Mouse (Mus musculus) lung, adult 2 months (tissue): Measurements from ENCODE around the gene Dusp1.

Experiments
- CTCF ChIP-seq: fragments of 200-500 bp; IDR thresholded peaks from 2 replicates; pipeline ENCODE4 v1.5.1; 2011; ENCODE audit warnings: mild to moderate bottlenecking, low read length, control low read depth; ENCODE audit not compliant: insufficient read depth
- POLR2A ChIP-seq: fragments of 200-500 bp; IDR thresholded peaks from 2 replicates; pipeline ENCODE4 v1.6.1; 2011; ENCODE audit warnings: low read depth, mild to moderate bottlenecking, control low read depth, low read length, borderline replicate concordance; ENCODE audit errors: extremely low read depth

DNA sequence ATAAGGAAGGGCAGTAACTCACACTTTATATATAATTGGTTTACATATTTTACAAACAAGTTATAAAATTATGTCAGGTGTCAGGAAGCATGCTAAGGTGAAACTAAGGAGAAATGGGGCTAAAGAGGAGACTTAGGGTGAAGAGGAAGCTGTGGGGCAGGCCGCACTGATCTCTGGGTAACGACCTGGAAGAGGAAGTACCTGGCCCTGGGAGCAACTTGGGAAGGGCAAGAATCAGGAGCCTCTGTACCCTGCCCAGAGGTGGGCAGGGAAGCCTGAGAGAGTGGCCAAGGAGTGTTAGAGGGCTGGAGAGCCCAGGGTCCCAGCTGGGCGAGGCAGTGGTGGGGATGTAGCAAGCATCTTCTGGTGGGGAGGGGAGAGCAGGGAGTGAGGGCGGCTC is 81.0 kb downstream of the Dusp1 start:
- TF ChIP-seq POLR2A: no peak
- TF ChIP-seq CTCF: no peak
